Mouse (Mus musculus) layer of hippocampus, adult 2 months (tissue): ENCODE measurements around the gene S1pr3. TPM values are rescaled to one million over a fixed set of nuclear protein-coding genes. Genes with fewer than 3 reads are reported as not detected.

ENCODE experiments used
- DNase-seq, 2 experiments: peaks; one replicate each; pipeline ENCODE4 v3.0.0; 2022; ENCODE audit warnings: low spot score in 2 of 2
- H3K27ac ChIP-seq: fragments of 200-600 bp; 2 replicates; pipeline ENCODE4 v1.8.1; 2022
- H3K4me3 ChIP-seq: fragments of 200-600 bp; 2 replicates; pipeline ENCODE4 v1.8.1; 2022; ENCODE audit warnings: mild to moderate bottlenecking
- CTCF ChIP-seq: fragments of 200-600 bp; conservative IDR thresholded peaks from 2 replicates; pipeline ENCODE4 v1.8.1; 2022; ENCODE audit warnings: antibody characterized with exemption, mild to moderate bottlenecking, moderate library complexity
- total RNA-seq, 2 experiments: library from RNA; stranded (reverse); gene quantifications; 2 replicates each; pipeline ENCODE4 v1.2.3; 2021

S1pr3 gene
- total RNA-seq, 2 experiments from 2014 or later, result 5.2 to 5.4 TPM

GRCm38 (mm10) chr13:51411243-51411642, 2.8 kb downstream of the S1pr3 start:
- no peak for DNase-seq
- H3K27ac ChIP-seq, result no peak overlapping the region
- H3K4me3 ChIP-seq, result no peak overlapping the region
- TF ChIP-seq CTCF, result no peak

- Histone ChIP-seq H3K27ac (no peak overlapping the region), H3K4me3 (no peak overlapping the region)
- DNase-seq, result no peak
- TF ChIP-seq CTCF, result no peak
These were observed 3.4 kb downstream of the S1pr3 start for GRCm38 (mm10) chr13:51411696-51412430.

- H3K27ac ChIP-seq, result no peak overlapping the region
- TF ChIP-seq CTCF, result peak; percentile 70
These were observed 5.0 kb downstream of the S1pr3 start for GRCm38 (mm10) chr13:51413461-51413860.

GRCm38 (mm10) chr13:51416727-51417126, 8.3 kb downstream of the S1pr3 start:
- no peak for TF ChIP-seq CTCF
- no peak for DNase-seq
- no peak overlapping the region for H3K27ac ChIP-seq
- H3K4me3 ChIP-seq, result peak overlapping the region; percentile 48; the same call in 1 of the 2 replicates

More at GRCm38 (mm10) chr13:51413461-51413860, 5.0 kb downstream of the S1pr3 start:
- no peak overlapping the region for H3K4me3 ChIP-seq
- no peak for DNase-seq

- DNase-seq, result no peak
- peak overlapping the region; percentile 48 for H3K4me3 ChIP-seq
- H3K27ac ChIP-seq, result peak overlapping the region; percentile 86
- TF ChIP-seq CTCF, result no peak
These were observed 9.4 kb downstream of the S1pr3 start for GRCm38 (mm10) chr13:51417796-51418195.

GRCm38 (mm10) chr13:51418268-51418941, 10.0 kb downstream of the S1pr3 start:
- DNase-seq, result peak; percentile 94 to 99
- H3K4me3 ChIP-seq, result peak overlapping the region; percentile 48
- H3K27ac ChIP-seq, result peak overlapping the region; percentile 86
- TF ChIP-seq CTCF, result peak; percentile 95

GRCm38 (mm10) chr13:51418942-51419451, 10.6 kb downstream of the S1pr3 start:
- no peak for DNase-seq
- peak overlapping the region; percentile 86 for H3K27ac ChIP-seq
- no peak for TF ChIP-seq CTCF
- H3K4me3 ChIP-seq, result peak overlapping the region; percentile 48

- no peak for DNase-seq
- no peak for TF ChIP-seq CTCF
- H3K27ac ChIP-seq, result no peak overlapping the region
These were observed 11.1 kb downstream of the S1pr3 start for GRCm38 (mm10) chr13:51419501-51419900.

DNA sequence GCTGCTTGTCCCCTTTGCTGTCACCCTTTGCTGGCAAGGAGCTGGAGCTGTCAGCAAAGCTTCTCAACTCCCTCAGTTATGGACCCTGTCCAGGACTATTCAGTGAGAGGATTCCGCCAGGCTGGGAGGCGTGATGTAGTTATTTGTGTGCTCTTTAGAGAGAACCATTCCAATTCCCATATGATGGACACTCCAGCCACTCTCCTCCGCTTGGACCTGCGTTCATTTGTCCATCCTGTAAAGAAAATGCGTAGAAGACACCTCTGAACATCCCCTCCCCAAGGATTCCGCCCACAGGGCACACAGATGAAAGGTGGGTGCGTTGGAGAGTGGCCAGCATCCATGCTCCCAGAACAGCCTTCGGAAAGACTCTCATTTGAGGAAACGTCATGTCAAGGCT, 12.4 kb downstream of the S1pr3 start:
- Histone ChIP-seq H3K27ac (peak overlapping the region; percentile 11; the same call in 1 of the 2 replicates), H3K4me3 (no peak overlapping the region; the same call in 1 of the 2 replicates)
- DNase-seq, result peak in 1 of 2 experiments; percentile 53
- no peak for TF ChIP-seq CTCF

More at GRCm38 (mm10) chr13:51419501-51419900, 11.1 kb downstream of the S1pr3 start:
- H3K4me3 ChIP-seq, result peak overlapping the region; percentile 48; the same call in 1 of the 2 replicates

DNA sequence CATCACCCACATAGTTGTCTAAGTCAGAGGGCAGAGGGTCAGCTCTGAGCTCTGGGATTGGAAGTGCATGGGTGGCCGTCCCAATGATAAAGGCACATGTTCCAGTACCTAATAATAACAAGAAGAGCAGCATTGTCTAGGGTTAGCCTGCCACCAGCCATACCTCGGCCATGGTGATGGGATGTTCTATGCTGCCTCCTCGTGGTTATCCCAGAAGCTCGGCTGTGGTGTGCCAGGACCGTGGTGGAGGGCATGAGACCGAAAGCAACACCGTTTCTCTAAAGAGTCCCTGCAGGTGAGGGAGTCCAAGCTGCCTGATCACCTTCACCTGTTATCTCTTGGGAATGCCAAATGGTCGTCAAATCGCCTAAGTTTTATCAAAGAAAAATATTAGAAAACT, 15.2 kb downstream of the S1pr3 start:
- H3K27ac ChIP-seq, result no peak overlapping the region
- TF ChIP-seq CTCF, result peak; percentile 35
- no peak overlapping the region for H3K4me3 ChIP-seq
- DNase-seq, result no peak

- no peak overlapping the region for H3K4me3 ChIP-seq
- peak in 1 of 2 experiments; percentile 59 for DNase-seq
- TF ChIP-seq CTCF, result peak; percentile 92
- peak overlapping the region; percentile 15; the same call in 1 of the 2 replicates for H3K27ac ChIP-seq
These were observed 16.2 kb downstream of the S1pr3 start for GRCm38 (mm10) chr13:51424647-51425046.

- no peak for DNase-seq
- no peak for TF ChIP-seq CTCF
- Histone ChIP-seq H3K4me3 (no peak overlapping the region), H3K27ac (peak overlapping the region; percentile 59; the same call in 1 of the 2 replicates)
These were observed 17.4 kb downstream of the S1pr3 start for GRCm38 (mm10) chr13:51425662-51426443.
